Mouse (Mus musculus): ENCODE measurements at regions not wholly inside any gene's neighbourhood (a gene's known extent, or its start where the extent isn't known, plus 50 kb on each side); places are given as distances from the start of the nearest gene placed in this dataset.

DNA sequence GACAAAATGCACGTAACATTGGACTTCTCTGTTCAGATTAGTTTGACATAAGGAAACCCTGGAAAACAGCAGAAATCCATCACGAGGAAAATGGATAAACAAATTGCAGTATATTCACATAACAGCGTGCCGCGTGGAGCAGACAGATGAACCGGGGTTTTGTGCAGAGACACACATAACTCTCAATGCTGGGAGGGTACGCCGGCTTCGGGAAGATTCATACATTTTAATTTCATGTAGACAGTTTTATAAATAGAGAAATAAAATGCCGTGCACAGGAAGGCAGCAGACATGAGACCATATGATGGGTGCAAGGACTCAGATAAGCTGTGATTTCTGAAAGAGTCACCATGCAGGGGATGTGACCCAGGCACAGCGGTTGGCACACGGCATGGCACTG is 489.9 kb upstream of the Fam19a5 start:
- 96% methylated on average over 12 of the region's 12 CpGs for WGBS

DNA sequence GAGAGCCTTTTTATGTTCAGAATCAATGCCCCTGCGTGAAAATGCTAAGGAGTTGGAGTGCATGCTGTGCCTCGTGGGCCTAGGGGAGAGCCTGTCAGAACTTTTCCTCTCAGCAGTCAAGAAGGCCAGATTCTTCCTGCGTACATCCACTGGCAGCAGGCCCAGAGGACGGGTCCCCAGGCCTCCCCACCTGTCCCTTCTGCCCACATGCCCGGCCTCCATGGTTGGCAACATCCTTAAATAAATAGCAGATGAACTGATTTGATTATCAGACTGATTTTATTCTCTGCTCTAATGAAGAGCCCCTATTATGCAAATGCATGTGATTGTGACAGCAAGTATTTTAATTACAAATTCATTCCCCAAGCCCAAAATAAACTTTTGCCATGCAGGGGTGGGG is 479.2 kb upstream of the Fam19a5 start:
- H3K4me2 ChIP-seq: no peak overlapping the region
- H3K4me1 ChIP-seq: peaks cover 4% of the 10 kb centered on the region; the same call in 1 of the 2 replicates
- H3K27ac ChIP-seq: no peak overlapping the region
- no peaks in the 10 kb centered on the region for H3K9me3 ChIP-seq
- WGBS: 53% methylated on average over 5 of the region's 5 CpGs
- no peak for ATAC-seq (ENCODE audit: low FRiP score)
- no peak overlapping the region for H3K9ac ChIP-seq
- no peak overlapping the region for H3K4me3 ChIP-seq (replicated peaks)
- H3K27me3 ChIP-seq: no peaks in the 10 kb centered on the region
- no peaks in the 10 kb centered on the region for H3K36me3 ChIP-seq (replicated peaks)

More for the DNA sequence above, 489.9 kb upstream of the Fam19a5 start:
- no peak overlapping the region for H3K4me2 ChIP-seq
- H3K36me3 ChIP-seq (replicated peaks): no peaks in the 10 kb centered on the region
- H3K9ac ChIP-seq: no peak overlapping the region
- no peaks in the 10 kb centered on the region for H3K27me3 ChIP-seq
- H3K4me3 ChIP-seq (replicated peaks): no peak overlapping the region
- H3K9me3 ChIP-seq: no peaks in the 10 kb centered on the region
- no peaks in the 10 kb centered on the region for H3K4me1 ChIP-seq
- no peak overlapping the region for H3K27ac ChIP-seq
- ATAC-seq (ENCODE audit: low FRiP score): no peak

- no peak for ATAC-seq (ENCODE audit: low FRiP score)
- Histone ChIP-seq H3K9me3 (no peaks in the 10 kb centered on the region), H3K27ac (no peak overlapping the region), H3K36me3 (replicated peaks) (no peaks in the 10 kb centered on the region), H3K27me3 (no peaks in the 10 kb centered on the region), H3K9ac (no peak overlapping the region), H3K4me1 (peaks cover 4% of the 10 kb centered on the region; the same call in 1 of the 2 replicates), H3K4me3 (replicated peaks) (no peak overlapping the region), H3K4me2 (no peak overlapping the region)
- WGBS: 93% methylated on average over 13 of the region's 13 CpGs
Measured at GRCm38 (mm10) chr15:87068261-87068660, 475.8 kb upstream of the Fam19a5 start.

DNA sequence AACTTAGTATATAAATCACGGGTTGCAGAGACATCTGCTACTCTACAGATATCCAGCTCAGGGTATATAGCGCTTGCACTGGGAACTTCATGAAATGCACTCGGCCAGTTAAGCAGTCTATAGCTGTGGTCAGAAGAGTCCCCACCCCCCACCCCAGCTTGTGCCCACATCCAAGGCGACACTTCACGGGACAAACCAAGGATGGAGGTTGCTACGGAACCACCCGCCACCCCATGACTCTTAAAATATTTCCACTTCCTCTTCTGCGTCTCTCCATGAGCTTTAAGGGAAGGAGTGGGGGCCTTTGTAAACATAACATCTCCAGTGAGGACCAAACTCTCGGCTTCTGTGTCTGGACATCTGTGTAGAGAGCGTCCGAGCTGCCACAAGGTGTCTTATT is 469.5 kb upstream of the Fam19a5 start:
- Histone ChIP-seq H3K9me3 (no peaks in the 10 kb centered on the region), H3K27ac (no peak overlapping the region), H3K4me2 (no peak overlapping the region), H3K9ac (no peak overlapping the region), H3K36me3 (replicated peaks) (no peaks in the 10 kb centered on the region), H3K4me3 (replicated peaks) (no peak overlapping the region), H3K27me3 (no peaks in the 10 kb centered on the region), H3K4me1 (no peaks in the 10 kb centered on the region)
- ATAC-seq (ENCODE audit: low FRiP score): no peak
- 92% methylated on average over 11 of the region's 11 CpGs for WGBS

DNA sequence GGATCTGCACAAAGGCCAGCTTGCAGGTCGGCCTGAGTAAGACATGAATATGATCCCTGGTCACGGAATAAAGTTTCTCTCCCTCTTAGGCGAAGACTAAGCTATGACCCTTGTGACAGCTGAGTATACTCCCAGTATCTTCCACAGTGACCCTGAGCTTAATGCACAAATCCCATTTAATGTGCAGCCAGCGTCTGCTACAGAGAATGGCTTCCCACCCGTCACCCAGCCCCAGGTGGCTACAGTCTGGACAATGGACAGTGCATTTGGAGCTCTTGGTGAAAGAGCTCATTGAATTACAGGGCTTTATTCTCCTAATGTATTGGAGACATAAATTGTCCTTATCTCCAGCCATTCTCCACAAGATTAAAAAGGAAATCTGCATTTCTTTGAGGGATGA is 454.3 kb upstream of the Fam19a5 start:
- Histone ChIP-seq H3K4me3 (replicated peaks) (no peak overlapping the region), H3K4me1 (peaks cover 8% of the 10 kb centered on the region; the same call in 1 of the 2 replicates), H3K9ac (no peak overlapping the region), H3K4me2 (no peak overlapping the region), H3K36me3 (replicated peaks) (no peaks in the 10 kb centered on the region), H3K27ac (no peak overlapping the region), H3K27me3 (no peaks in the 10 kb centered on the region), H3K9me3 (no peaks in the 10 kb centered on the region)
- 40% methylated on average over 5 of the region's 5 CpGs for WGBS
- no peak for ATAC-seq (ENCODE audit: low FRiP score)

- Histone ChIP-seq H3K4me2 (no peak overlapping the region), H3K36me3 (replicated peaks) (no peaks in the 10 kb centered on the region), H3K4me1 (peaks cover 8% of the 10 kb centered on the region; the same call in 1 of the 2 replicates), H3K27ac (no peak overlapping the region), H3K27me3 (no peaks in the 10 kb centered on the region), H3K9ac (no peak overlapping the region), H3K9me3 (no peaks in the 10 kb centered on the region), H3K4me3 (replicated peaks) (no peak overlapping the region)
- WGBS: 65% methylated on average over 7 of the region's 7 CpGs
- ATAC-seq (ENCODE audit: low FRiP score): no peak
Measured at GRCm38 (mm10) chr15:87091048-87091777, 452.9 kb upstream of the Fam19a5 start.

- Histone ChIP-seq H3K27ac (no peak overlapping the region), H3K36me3 (replicated peaks) (no peaks in the 10 kb centered on the region), H3K4me3 (replicated peaks) (no peak overlapping the region), H3K9ac (no peak overlapping the region), H3K4me2 (no peak overlapping the region), H3K4me1 (no peaks in the 10 kb centered on the region), H3K9me3 (no peaks in the 10 kb centered on the region), H3K27me3 (no peaks in the 10 kb centered on the region)
- WGBS: 39% methylated on average over 4 of the region's 4 CpGs
- no peak for ATAC-seq (ENCODE audit: low FRiP score)
Measured at GRCm38 (mm10) chr15:87097206-87097605, 446.9 kb upstream of the Fam19a5 start.

- ATAC-seq (ENCODE audit: low FRiP score): no peak
- no peak overlapping the region for H3K9ac ChIP-seq
- no peaks in the 10 kb centered on the region for H3K4me1 ChIP-seq
- H3K27ac ChIP-seq: no peak overlapping the region
- no peak overlapping the region for H3K4me3 ChIP-seq (replicated peaks)
- no peaks in the 10 kb centered on the region for H3K36me3 ChIP-seq (replicated peaks)
- WGBS: 89% methylated on average over 4 of the region's 4 CpGs
- no peak overlapping the region for H3K4me2 ChIP-seq
- no peaks in the 10 kb centered on the region for H3K27me3 ChIP-seq
- 0 out of 2 replicates have a peak, but pooled peaks cover 5% of the 10 kb centered on the region for H3K9me3 ChIP-seq
Measured at GRCm38 (mm10) chr15:87101146-87101545, 443.0 kb upstream of the Fam19a5 start.

- Histone ChIP-seq H3K9me3 (0 out of 2 replicates have a peak, but pooled peaks cover 5% of the 10 kb centered on the region), H3K4me3 (replicated peaks) (no peak overlapping the region), H3K27me3 (no peaks in the 10 kb centered on the region), H3K9ac (no peak overlapping the region), H3K36me3 (replicated peaks) (no peaks in the 10 kb centered on the region), H3K4me2 (no peak overlapping the region), H3K27ac (no peak overlapping the region), H3K4me1 (no peaks in the 10 kb centered on the region)
- no peak for ATAC-seq (ENCODE audit: low FRiP score)
- WGBS: 87% methylated on average over 4 of the region's 4 CpGs
Measured at GRCm38 (mm10) chr15:87102211-87102610, 441.9 kb upstream of the Fam19a5 start.

DNA sequence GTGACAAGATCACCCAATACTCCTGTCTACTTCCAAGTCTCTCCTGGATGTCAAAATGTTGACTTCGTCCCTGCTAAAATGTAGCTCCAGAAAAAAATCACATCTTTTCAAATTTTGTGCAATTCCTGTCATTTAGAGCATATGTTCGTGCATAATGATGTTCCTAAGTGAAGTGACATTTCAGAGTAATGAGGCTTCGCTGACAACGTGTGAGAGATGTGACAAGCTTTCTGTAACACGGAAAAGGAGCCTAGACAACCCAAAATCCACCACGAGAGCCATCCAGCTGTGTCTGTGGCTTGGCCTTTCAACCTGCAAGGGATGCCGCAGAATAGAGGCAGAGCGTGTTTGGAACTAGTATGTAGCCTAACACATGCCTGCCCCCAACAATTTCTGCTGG is 438.1 kb upstream of the Fam19a5 start:
- ATAC-seq (ENCODE audit: low FRiP score): no peak
- Histone ChIP-seq H3K4me1 (no peaks in the 10 kb centered on the region), H3K4me2 (no peak overlapping the region), H3K27ac (no peak overlapping the region), H3K36me3 (replicated peaks) (no peaks in the 10 kb centered on the region), H3K27me3 (no peaks in the 10 kb centered on the region), H3K9ac (no peak overlapping the region), H3K9me3 (0 out of 2 replicates have a peak, but pooled peaks cover 5% of the 10 kb centered on the region), H3K4me3 (replicated peaks) (no peak overlapping the region)
- 84% methylated on average over 8 of the region's 8 CpGs for WGBS

DNA sequence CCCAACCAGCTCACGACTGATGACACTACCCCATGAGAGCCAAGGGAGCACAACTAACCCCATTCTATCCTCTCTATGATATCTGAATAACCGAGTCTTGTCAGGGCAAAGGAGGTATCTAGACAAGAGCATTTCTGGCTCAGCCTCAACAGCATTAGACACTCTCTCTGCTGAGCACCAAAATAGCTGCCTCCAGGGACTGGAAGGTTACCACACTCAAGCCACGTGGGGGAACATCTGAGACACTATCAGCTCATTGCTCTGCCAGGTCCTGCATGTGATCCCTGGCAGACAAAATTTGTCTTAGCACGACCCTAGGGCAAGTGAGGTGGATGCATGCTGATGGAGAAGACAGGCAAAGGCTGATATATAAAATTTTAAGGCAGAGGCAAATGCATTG is 436.4 kb upstream of the Fam19a5 start:
- Histone ChIP-seq H3K4me2 (no peak overlapping the region), H3K4me1 (no peaks in the 10 kb centered on the region), H3K36me3 (replicated peaks) (no peaks in the 10 kb centered on the region), H3K9me3 (0 out of 2 replicates have a peak, but pooled peaks cover 5% of the 10 kb centered on the region), H3K27ac (no peak overlapping the region), H3K4me3 (replicated peaks) (no peak overlapping the region), H3K9ac (no peak overlapping the region), H3K27me3 (no peaks in the 10 kb centered on the region)
- 76% methylated on average over 4 of the region's 4 CpGs for WGBS
- ATAC-seq (ENCODE audit: low FRiP score): no peak

DNA sequence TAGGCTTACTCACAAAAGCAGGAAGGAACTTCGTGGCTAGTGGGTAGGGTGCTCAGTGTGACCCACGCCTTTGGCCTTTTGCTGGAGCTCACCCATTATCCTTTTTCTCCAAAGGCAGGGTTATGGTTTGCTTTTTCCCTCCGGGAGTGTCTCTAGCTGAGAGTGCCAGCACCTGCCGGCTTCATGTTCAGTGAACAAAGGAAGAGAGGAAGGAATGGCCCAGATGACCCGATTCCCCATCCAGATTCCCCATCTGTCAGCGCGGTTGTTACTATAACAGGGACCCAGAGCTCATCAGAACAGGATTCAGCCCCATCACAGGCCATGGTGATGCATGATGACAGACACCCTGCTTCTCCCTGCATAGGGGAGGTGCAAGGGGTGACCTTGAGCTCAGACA is 435.7 kb upstream of the Fam19a5 start:
- H3K27me3 ChIP-seq: no peaks in the 10 kb centered on the region
- H3K9me3 ChIP-seq: 0 out of 2 replicates have a peak, but pooled peaks cover 5% of the 10 kb centered on the region
- no peak overlapping the region for H3K27ac ChIP-seq
- H3K9ac ChIP-seq: no peak overlapping the region
- no peaks in the 10 kb centered on the region for H3K36me3 ChIP-seq (replicated peaks)
- no peak overlapping the region for H3K4me2 ChIP-seq
- H3K4me3 ChIP-seq (replicated peaks): no peak overlapping the region
- no peak for ATAC-seq (ENCODE audit: low FRiP score)
- WGBS: 75% methylated on average over 7 of the region's 7 CpGs
- no peaks in the 10 kb centered on the region for H3K4me1 ChIP-seq

- H3K4me3 ChIP-seq (replicated peaks): no peak overlapping the region
- no peaks in the 10 kb centered on the region for H3K27me3 ChIP-seq
- WGBS: 32% methylated on average over 4 of the region's 4 CpGs
- ATAC-seq (ENCODE audit: low FRiP score): no peak
- no peak overlapping the region for H3K27ac ChIP-seq
- no peak overlapping the region for H3K4me2 ChIP-seq
- no peak overlapping the region for H3K9ac ChIP-seq
- no peaks in the 10 kb centered on the region for H3K9me3 ChIP-seq
- H3K4me1 ChIP-seq: no peaks in the 10 kb centered on the region
- no peaks in the 10 kb centered on the region for H3K36me3 ChIP-seq (replicated peaks)
Measured at GRCm38 (mm10) chr15:87122656-87123055, 421.4 kb upstream of the Fam19a5 start.

Data from forebrain, embryonic 12.5 days (tissue).